Mouse (Mus musculus) frontal cortex, adult 2 months (tissue): ENCODE results near the gene Igf2r. TPM values are rescaled to one million over a fixed set of nuclear protein-coding genes. Genes with fewer than 3 reads are reported as not detected.
"Not testable (repeated sequence)": the region's sequence is repeated elsewhere in the genome, so short reads cannot be mapped to it uniquely, and the experiment has no call there.

Experiments
- DNase-seq, 2 experiments: peaks; one replicate each; pipeline ENCODE4 v3.0.0; 2022; ENCODE audit warnings: low spot score in 1 of 2; ENCODE audit errors: extremely low spot score in 1 of 2
- polyA plus RNA-seq: library from polyadenylated mRNA; depleted of rRNA; stranded (reverse); fragments of >200 nt; gene quantifications from 2 replicates; pipeline ENCODE4 v1.2.3, GENCODE M21; 2012

The Igf2r gene
- polyA plus RNA-seq, 1 experiment, result 14.8 TPM

DNA sequence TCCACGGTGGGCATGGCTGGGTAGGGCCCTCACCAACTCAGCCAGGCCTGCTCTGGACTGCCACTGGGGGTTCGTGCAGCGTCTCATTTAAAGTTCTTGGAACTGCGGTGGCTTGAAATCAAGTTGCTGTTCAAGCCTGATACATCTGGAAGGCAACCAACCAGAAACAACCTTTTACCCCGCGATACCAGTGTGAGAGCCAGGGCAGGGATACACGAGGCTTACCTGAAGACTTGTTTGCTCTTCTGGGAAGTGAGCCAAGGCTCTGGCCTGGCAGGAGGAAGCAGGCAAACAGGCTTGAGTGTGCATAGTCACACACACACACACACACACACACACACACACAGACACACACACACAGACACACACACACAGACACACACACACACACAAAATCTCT, 93.8 kb downstream of the Igf2r start, which contains the start of gene Slc22a1:
Slc22a1 (minus strand) TSS at position 184 of the 400 bp plus-strand sequence.
- DNase-seq, result no peak

DNA sequence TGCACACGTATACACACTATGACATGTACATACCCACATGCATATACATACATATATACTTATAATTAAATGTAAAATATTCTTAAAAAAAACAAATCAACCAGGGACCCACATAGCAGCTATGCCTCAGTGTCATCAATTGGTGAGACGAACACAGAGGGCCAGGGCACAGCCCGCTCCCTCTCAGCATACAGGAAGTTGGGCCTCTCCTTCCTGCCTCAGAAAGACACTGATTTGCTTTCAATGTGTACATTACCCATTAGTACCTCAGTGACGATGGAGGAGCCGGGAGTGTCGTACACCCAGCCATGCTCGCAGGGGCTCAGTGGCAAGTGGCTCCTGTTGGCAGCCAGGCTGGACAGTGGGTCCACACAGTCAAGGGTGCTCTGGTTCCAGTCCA, 94.5 kb downstream of the Igf2r start:
- DNase-seq, result not testable (repeated sequence)

DNA sequence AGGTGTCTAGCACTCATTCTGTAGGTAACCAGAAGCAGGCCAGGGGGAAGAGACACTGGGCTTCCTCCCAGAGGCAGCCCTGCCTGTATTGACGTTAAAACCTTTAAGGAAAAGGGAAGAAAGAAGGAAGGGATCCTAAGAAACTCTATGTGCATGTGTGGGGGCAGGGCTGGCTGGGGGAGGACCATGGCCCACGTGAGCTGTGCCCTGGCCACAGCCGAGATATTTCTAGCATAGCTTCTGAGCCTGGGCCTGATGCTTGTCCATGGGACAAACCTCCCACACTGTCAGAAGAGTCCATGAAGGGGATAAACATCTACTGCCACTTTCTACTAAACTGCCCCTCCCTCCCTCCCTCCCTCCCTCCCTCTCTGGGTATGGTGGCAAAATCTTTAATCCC, 95.6 kb downstream of the Igf2r start:
- no peak for DNase-seq

GRCm38 (mm10) chr17:12672285-12672790, 97.1 kb downstream of the Igf2r start:
- no peak for DNase-seq

GRCm38 (mm10) chr17:12671029-12671605, 98.3 kb downstream of the Igf2r start:
- no peak for DNase-seq

DNA sequence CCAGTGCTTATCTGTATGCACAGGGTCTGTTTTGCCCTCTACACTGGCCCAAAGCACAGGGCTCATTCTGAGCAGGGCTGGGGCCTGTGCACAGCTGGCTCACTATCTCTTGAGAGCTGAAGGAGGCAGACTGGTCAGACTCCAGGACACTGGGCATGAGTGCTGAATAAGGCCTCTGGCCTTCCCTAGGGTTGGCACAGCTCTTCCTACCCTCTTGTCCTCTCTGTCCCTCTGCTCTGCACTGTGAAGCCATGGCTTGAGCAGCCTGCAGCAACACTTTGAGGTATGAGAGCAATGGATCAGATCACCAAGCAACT, 100.1 kb downstream of the Igf2r start:
- DNase-seq, result no peak

GRCm38 (mm10) chr17:12668478-12669362, 100.7 kb downstream of the Igf2r start:
- DNase-seq, result no peak

DNA sequence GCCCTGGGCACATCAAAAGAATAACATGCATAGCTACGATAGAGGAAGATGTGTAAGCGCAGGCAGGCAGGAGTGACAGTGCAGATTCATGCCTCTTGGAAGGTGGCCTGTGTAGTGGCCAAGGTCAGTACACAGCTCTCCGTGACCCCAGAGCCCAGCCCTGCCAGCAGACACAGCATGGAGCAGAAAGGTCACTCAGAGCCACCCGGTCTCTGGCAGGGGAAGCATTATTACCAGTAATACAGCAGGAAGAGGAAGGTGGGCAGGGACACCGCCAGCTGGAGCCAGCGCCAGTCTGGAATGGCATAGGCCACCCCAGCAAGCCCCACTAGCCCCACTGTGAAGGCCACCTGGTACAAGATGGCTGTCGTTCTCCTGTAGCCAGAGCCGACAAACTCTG, 105.3 kb downstream of the Igf2r start:
- DNase-seq, result no peak

GRCm38 (mm10) chr17:12660572-12661260, 108.7 kb downstream of the Igf2r start:
- peak in 1 of 2 experiments; percentile 77 for DNase-seq

- DNase-seq, result no peak
Measured at GRCm38 (mm10) chr17:12659233-12659632, 110.2 kb downstream of the Igf2r start.

- no peak for DNase-seq
Measured at GRCm38 (mm10) chr17:12658784-12659183, 110.7 kb downstream of the Igf2r start.

GRCm38 (mm10) chr17:12655826-12656225, 113.6 kb downstream of the Igf2r start:
- no peak for DNase-seq

- peak; percentile 41 to 63 for DNase-seq
Measured at GRCm38 (mm10) chr17:12654061-12654460, 115.4 kb downstream of the Igf2r start.

DNA sequence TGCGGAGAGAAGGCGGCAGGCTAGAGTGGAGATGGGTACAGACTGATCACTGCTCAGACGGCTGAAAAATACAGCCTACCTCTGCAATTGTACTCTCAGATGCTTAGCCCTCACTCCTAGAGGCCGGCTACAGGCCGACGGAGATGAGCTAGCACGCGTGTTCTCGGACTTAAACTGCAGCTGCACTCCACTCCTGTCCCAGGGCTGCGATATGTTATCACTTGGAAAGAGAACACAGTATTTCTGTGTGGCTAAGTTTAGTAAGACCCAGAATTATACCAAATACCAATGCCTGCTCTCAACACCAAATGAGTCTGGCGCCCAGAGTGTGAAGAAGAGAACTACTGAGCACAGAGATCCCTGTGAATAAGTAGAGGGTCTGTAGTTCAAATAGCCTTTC, 116.9 kb downstream of the Igf2r start:
- DNase-seq, result peak in 1 of 2 experiments; percentile 14

GRCm38 (mm10) chr17:12645461-12645860, 124.0 kb downstream of the Igf2r start:
- no peak for DNase-seq

DNA sequence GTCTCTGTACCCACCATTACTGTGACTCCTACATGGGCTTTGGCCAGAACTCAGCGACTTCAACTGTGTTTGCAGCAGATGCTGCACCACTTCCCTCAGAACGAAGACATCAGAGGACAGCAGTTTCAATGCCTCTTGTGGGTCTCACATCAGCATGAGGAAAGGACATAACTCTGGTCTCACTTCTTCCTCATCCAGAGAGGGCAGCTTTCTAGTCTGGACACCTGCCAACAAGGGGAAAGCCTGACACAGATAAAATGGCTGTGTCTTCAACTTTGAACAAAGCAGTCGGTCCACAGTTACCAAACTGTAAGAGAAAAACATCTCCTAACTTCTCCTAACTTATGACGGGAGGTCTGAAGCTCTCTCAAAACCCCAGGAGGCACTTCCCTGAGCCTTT, 128.4 kb downstream of the Igf2r start:
- no peak for DNase-seq

GRCm38 (mm10) chr17:12639585-12639984, 129.9 kb downstream of the Igf2r start:
- DNase-seq, result no peak

DNA sequence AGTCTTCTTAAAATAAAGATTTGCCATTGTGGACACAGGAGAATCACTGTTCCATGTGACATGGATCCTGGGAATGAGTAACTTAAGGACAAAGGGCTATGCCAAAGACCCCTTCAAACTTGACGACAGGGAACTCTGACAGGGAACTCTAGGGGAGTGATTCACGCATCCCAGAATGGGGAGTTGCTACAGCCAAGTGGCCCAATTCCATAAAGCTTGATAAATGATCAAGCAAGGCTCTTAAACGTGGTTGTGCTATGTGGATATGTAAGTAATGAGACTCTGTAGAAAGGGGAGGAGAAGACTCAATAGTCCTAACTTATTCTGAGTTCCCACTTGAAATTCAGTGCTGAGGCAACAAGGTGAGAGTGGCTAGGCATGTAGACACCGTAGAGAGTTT, 134.7 kb downstream of the Igf2r start:
- no peak for DNase-seq
